Mouse (Mus musculus): ENCODE results near the gene Htra3.

The Htra3 gene

DNA sequence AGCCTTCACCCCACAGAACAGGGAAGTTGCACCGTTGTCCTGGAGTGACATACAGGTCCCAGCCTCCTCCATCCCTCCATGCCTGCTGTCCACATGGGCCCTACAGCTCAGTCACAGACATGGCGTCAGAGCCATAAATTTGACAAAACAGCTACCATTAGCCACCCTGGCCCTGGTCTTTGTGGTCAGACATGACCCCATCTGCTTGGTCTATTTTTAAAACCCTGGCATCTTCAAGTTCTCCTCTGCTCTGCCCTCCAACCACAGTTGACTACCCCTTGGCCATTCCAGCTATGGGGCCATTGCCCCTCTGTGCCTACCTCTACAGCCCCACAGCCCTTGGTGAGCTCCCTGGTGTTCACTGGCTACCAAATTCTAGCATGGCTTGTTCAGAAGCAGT, 69.6 kb downstream of the Htra3 start:
- no peak for DNase-seq

DNA sequence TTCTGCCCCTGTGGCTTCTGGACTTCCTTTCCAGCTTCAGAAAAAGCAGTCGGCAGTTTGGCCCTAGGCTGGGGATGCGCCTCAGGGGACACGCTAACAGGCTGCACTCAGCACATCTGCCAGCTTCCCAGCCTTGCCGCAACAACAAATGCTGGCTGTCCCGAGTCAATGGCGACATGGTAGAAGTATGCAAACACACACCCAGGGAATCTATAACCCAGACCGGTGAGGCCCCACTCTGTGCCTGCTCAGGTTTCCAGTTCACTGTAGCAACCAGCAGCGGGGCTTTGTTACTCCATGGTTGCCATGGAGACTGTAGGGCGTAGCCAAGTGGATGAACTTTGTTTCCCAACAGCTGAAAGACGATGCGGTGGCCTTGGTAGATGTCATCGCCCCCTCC, 70.2 kb downstream of the Htra3 start:
- DNase-seq, result no peak

DNA sequence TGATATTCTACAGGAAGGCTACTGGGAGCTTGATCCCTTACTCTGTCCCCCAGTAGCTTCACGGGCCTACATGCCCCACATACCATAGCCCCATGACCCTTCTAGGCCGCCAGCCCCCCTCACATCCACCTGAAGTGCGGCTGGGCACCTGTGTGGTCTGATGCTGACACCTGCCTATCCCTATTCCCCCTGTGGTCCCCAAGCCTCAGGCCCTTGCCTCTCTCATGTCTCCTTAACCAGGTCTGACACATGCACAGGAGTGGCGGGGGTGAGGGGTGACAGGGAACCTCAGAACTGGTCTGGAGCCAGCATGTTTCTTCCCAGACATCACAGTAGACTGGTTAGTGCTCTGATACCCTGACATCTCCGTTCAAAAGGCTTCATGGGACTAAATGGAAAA, 71.0 kb downstream of the Htra3 start:
- DNase-seq, result no peak

DNA sequence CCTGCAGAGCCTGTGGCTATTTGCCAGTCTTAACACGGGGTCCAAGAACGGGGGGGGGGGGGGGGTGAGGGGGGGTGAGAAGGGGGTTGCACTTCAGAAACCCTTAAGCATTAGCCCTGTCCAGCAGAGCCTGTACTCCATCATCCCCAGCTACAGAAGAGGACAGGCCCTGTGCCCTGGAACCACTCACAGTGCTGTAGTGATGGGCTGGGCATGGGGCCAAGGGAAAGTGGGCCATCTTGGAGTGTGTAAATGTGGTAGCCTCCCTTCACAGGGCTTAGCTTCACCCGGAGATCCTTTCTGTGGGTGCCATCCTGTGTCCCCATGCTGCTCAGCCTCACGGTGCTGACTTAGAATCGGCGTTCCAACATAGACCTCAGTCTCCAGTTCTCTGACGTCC, 71.8 kb downstream of the Htra3 start:
- DNase-seq, result no peak

DNA sequence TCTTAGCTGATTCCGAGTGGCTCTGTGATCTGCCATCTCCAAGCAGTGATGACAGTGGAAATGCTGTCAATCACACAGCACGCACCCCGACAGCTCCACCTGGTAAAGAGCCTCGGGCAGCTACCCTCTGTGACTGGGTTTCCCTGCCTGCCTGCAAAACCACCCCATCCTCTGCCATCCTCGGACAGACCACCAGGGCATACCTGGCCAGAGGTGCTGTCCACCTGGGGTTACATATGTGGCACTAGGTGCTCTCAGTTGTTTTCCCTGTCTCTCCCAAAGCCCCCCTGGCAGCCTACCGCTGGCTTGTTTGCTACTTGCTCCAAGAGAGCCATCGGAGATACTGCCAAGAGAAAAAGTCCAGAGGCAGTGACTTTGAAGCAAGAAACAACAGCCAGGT, 72.8 kb downstream of the Htra3 start:
- DNase-seq, result no peak

DNA sequence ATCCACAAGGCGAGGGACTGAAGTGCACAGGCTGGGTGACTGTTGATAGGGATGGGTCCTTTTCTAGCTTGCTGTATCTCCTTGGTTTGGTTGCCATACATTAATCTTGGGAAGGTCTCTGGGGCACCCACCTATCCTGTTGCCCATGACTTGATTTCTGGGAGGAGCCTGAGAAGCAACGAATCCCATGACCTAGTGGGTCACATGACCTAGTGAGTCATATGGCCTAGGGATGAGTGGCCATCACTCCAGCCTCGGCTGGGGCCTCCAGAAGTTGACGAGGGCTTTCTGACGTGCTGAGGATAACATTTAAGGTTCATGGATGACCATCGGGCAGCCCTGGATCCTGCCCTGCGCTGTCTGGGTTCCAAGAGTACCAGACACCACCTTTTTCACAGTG, 74.2 kb downstream of the Htra3 start:
- no peak for DNase-seq
